Mouse (Mus musculus): ENCODE data around the gene Chn1. TPM values are rescaled to one million over a fixed set of nuclear protein-coding genes. Genes with fewer than 3 reads are reported as not detected.
"Not testable (repeated sequence)": the region's sequence is repeated elsewhere in the genome, so short reads cannot be mapped to it uniquely, and the experiment has no call there.

Chn1 gene
- 53.7 and 56.9 TPM in 2 replicates for polyA plus RNA-seq (2015; fragmentation: Nextera tagmentation; extraction: Ambion mirVana)

DNA sequence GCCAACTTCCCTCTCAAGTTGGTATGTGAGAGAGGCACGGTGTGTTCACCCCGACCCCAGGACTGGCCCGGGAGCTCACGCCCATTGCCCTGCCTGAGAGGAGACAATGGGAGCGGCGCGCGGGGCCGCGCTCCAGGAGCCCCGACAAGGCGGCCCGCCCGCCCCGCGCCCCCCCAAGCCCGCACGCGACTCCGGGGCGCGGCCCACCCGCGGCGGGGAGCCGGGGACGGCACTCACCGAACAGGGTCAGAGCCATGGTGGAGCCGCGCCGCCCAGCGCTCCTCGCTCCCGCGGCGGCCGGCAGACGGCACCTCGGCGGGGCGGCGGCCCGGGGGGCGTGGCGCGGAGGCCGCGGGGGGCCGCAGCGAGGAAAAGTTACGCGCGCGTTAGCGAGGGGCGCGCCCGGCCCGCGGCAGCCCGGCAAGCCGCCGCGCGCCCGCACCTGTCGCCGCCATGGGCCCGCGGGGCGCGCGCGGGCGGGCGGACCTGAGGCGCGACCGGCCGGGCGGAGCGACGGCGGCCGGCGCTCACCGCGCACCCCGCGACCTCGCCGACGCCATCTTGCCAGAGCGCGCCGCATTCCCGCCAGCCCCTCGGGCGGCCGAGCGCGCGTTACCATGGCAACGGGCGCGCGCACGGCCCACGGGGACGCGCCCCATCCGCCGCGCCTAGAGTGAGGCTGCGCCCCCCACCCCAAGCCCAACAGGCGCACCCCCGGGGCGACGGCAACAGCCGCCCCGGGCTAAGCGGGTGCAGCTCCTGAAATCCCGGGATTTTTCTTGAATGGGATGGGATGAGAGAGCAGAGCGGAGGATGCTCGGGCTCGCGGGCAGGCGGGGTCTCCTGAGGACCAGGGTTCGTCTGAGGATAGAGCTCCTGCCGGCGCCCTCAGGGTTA is at the start of gene Chn1:
Chn1 (minus strand) TSS at position 561 of the 897 bp plus-strand sequence.
- Histone ChIP-seq H3K36me3 (ENCODE audit: control insufficient read depth, insufficient read depth, low read length) (no peaks in the 10 kb centered on the region), H3K9me3 (ENCODE audit: control insufficient read depth, low read length) (no peaks in the 10 kb centered on the region), H3K27ac (ENCODE audit: low read length) (no peak within 1 kb of the TSS; the same call in 1 of the 2 replicates), H3K4me1 (replicated peaks; ENCODE audit: control insufficient read depth, insufficient read depth, low read length) (peaks cover 3% of the 10 kb centered on the region), H3K4me2 (ENCODE audit: low read depth, low read length) (peak within 1 kb of the TSS; percentile 91), H3K27me3 (ENCODE audit: control insufficient read depth, insufficient read depth, low read depth, low read length) (peaks cover 10% of the 10 kb centered on the region; the same call in 1 of the 2 replicates), H3K4me3 (ENCODE audit: low read length) (peak within 1 kb of the TSS; percentile 90), H3K9ac (ENCODE audit: low read length) (peak within 1 kb of the TSS; percentile 80)
- peak; percentile 86 for ATAC-seq (ENCODE audit: low read depth)
- WGBS: under 1% methylated on average over 56 of the region's 131 CpGs

DNA sequence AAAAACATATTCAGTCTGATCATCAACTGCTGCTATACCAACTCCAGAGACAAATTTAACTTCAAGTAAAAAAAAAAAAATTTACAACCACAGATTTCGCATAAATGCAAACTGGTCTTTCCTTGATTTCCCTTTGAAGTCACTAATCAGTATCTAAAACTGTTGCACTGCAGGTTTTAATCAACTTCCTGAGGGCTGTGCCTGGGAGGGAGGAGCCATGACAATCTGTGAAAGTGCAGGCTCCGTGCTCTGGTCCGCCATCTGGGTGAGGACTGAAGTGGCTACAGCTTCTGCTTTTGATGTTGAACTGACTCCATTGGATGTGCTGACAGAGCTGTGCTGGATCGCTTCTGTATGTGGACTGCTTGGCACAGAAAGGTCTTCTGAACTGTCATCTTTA is 43.6 kb upstream of the Chn1 start:
- Histone ChIP-seq H3K36me3 (ENCODE audit: control insufficient read depth, insufficient read depth, low read length) (peaks cover 8% of the 10 kb centered on the region), H3K27me3 (ENCODE audit: control insufficient read depth, insufficient read depth, low read depth, low read length) (no peaks in the 10 kb centered on the region), H3K4me2 (ENCODE audit: low read depth, low read length) (no peak overlapping the region), H3K9ac (ENCODE audit: low read length) (no peak overlapping the region), H3K4me3 (ENCODE audit: low read length) (no peak overlapping the region), H3K27ac (ENCODE audit: low read length) (no peak overlapping the region), H3K9me3 (ENCODE audit: control insufficient read depth, low read length) (no peaks in the 10 kb centered on the region), H3K4me1 (replicated peaks; ENCODE audit: control insufficient read depth, insufficient read depth, low read length) (no peaks in the 10 kb centered on the region)
- no peak for ATAC-seq (ENCODE audit: low read depth)
- WGBS: 72% methylated on average over 4 of the region's 4 CpGs

DNA sequence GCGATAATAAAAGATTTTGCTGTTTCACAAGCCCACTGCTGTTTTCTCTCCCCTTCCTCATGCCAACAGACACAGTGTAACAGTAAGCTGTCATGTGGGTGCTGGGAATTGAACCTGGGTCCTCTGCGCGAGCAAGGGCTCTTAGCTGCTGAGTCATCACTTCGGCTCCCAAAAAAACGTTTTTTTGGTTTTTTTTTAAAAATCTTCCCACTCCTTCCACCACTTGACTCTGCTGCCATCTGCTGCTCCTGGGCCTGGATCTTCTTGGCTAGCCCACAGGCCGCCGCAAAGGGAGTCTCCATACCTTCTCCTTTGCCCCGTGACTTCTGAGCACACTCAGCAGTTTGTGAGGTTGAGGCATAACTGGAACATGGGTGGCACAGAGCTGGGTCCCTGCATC is 32.5 kb upstream of the Chn1 start:
- no peak overlapping the region for H3K27ac ChIP-seq (ENCODE audit: low read length)
- no peaks in the 10 kb centered on the region for H3K27me3 ChIP-seq (ENCODE audit: control insufficient read depth, insufficient read depth, low read depth, low read length)
- H3K9me3 ChIP-seq (ENCODE audit: control insufficient read depth, low read length): no peaks in the 10 kb centered on the region
- ATAC-seq (ENCODE audit: low read depth): no peak
- H3K4me1 ChIP-seq (replicated peaks; ENCODE audit: control insufficient read depth, insufficient read depth, low read length): peaks cover 4% of the 10 kb centered on the region; the same call in 1 of the 2 replicates
- H3K36me3 ChIP-seq (ENCODE audit: control insufficient read depth, insufficient read depth, low read length): no peaks in the 10 kb centered on the region
- H3K4me2 ChIP-seq (ENCODE audit: low read depth, low read length): no peak overlapping the region
- H3K4me3 ChIP-seq (ENCODE audit: low read length): no peak overlapping the region
- H3K9ac ChIP-seq (ENCODE audit: low read length): no peak overlapping the region
- 77% methylated on average over 8 of the region's 8 CpGs for WGBS

DNA sequence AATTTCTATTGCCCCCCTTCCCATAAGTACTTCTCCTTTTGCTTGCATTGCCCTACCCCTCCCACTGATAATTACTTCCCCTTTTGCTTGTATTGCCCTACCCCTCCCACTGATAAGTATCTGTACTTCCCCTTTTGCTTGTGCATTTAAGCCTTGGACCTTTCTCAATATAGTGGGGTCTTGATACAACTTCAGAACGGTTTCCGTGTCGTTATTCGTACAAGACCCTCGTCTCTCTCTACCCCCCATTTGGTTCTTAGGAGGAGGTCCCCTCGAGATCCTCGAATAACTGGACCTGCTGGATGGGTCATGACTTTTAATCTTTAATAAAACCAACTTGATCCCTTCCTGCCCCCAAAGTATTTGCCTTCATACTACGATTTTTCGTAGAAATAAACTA is 25.0 kb upstream of the Chn1 start:
- H3K9ac ChIP-seq (ENCODE audit: low read length); H3K27me3 ChIP-seq (ENCODE audit: control insufficient read depth, insufficient read depth, low read depth, low read length); ATAC-seq (ENCODE audit: low read depth); H3K36me3 ChIP-seq (ENCODE audit: control insufficient read depth, insufficient read depth, low read length); H3K27ac ChIP-seq (ENCODE audit: low read length); H3K4me3 ChIP-seq (ENCODE audit: low read length); H3K9me3 ChIP-seq (ENCODE audit: control insufficient read depth, low read length); H3K4me2 ChIP-seq (ENCODE audit: low read depth, low read length); H3K4me1 ChIP-seq (replicated peaks; ENCODE audit: control insufficient read depth, insufficient read depth, low read length): not testable (repeated sequence)
- 84% methylated on average over 9 of the region's 9 CpGs for WGBS

DNA sequence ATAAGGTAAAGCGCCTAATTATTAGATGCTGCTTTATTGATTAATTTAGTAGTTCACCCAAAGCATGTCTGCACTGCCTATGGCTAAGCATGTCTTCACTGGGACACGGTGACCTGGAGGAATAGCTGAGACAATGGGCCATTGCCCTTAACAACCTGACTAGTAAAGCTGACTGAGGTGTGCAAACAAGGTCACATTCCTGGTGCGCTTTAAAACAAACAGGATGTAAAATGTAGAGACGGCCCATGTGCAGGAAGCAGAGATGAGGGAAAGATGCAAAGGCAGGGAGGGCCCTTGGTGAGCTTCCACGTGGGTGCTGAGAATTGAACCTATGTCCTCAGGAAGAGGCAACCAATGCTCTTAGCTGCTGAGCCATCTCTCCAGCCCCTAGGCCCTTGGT is 23.6 kb upstream of the Chn1 start:
- H3K4me1 ChIP-seq (replicated peaks; ENCODE audit: control insufficient read depth, insufficient read depth, low read length): peaks cover 4% of the 10 kb centered on the region; the same call in 1 of the 2 replicates
- WGBS: 48% methylated on average over 5 of the region's 5 CpGs
- no peak overlapping the region for H3K9ac ChIP-seq (ENCODE audit: low read length)
- H3K27ac ChIP-seq (ENCODE audit: low read length): no peak overlapping the region
- no peaks in the 10 kb centered on the region for H3K9me3 ChIP-seq (ENCODE audit: control insufficient read depth, low read length)
- no peak overlapping the region for H3K4me2 ChIP-seq (ENCODE audit: low read depth, low read length)
- no peak overlapping the region for H3K4me3 ChIP-seq (ENCODE audit: low read length)
- no peaks in the 10 kb centered on the region for H3K36me3 ChIP-seq (ENCODE audit: control insufficient read depth, insufficient read depth, low read length)
- ATAC-seq (ENCODE audit: low read depth): no peak
- H3K27me3 ChIP-seq (ENCODE audit: control insufficient read depth, insufficient read depth, low read depth, low read length): no peaks in the 10 kb centered on the region

DNA sequence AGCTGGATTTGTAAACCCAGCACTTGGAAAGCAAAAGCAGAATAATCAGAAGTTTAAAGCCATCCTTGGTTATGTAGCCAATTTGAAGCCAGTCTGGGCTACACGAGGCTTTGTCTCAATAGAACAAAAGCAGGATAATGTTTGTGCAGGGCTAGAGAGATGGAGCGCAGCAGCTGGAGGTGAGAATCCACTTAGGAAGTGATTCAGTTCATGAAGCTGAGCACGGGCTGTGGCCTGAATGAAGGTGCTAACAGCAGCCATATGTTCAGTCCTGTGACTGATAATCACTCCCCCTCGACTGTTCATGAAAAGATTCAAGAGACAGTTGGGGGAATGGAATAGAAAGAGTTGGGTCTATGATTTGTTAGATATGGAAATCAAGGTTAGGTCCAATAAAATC is 23.0 kb upstream of the Chn1 start:
- Histone ChIP-seq H3K27ac (ENCODE audit: low read length) (no peak overlapping the region), H3K4me1 (replicated peaks; ENCODE audit: control insufficient read depth, insufficient read depth, low read length) (no peaks in the 10 kb centered on the region), H3K9me3 (ENCODE audit: control insufficient read depth, low read length) (no peaks in the 10 kb centered on the region), H3K27me3 (ENCODE audit: control insufficient read depth, insufficient read depth, low read depth, low read length) (no peaks in the 10 kb centered on the region), H3K36me3 (ENCODE audit: control insufficient read depth, insufficient read depth, low read length) (no peaks in the 10 kb centered on the region), H3K4me2 (ENCODE audit: low read depth, low read length) (no peak overlapping the region), H3K9ac (ENCODE audit: low read length) (no peak overlapping the region), H3K4me3 (ENCODE audit: low read length) (no peak overlapping the region)
- ATAC-seq (ENCODE audit: low read depth): no peak
- 37% methylated on average over 4 of the region's 4 CpGs for WGBS

DNA sequence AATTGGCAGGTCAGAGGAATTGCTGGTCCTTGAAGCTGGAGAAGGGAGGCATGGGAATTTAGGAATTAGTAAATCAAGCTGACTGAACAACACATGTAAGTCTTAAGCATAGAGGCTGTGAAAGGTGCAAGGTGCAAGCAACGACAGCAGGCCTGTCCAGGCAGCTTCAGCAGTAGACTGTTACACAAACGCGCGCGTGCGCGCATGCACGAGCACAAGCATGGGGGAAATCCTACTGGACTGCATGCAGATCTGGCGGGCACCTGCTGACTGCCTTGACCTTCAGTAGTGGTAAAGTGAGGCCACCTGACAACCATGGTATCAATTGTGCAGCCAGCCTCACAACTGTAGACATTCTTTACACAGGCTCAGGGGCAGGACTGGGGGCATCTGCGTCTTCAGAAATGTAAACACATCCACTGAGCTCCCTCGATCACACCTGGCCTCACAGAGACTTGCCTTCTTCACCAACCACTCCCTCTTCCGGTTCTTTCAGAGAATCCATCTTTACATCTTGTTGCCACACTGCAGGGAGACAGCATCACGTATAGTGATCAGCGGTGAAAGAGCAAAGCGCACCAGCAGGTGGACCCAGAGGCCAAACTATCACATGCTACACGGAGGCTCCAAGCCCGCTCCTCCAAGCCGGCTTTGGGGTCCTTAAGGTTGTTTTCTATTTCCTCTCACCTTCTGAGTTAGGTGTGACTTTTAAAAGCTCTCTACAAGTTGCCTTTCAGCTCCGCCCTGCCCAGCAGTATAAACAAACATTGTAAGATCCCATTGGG is 16.9 kb upstream of the Chn1 start:
- Histone ChIP-seq H3K27me3 (ENCODE audit: control insufficient read depth, insufficient read depth, low read depth, low read length) (no peaks in the 10 kb centered on the region), H3K27ac (ENCODE audit: low read length) (no peak overlapping the region), H3K9ac (ENCODE audit: low read length) (no peak overlapping the region), H3K9me3 (ENCODE audit: control insufficient read depth, low read length) (no peaks in the 10 kb centered on the region), H3K36me3 (ENCODE audit: control insufficient read depth, insufficient read depth, low read length) (no peaks in the 10 kb centered on the region), H3K4me3 (ENCODE audit: low read length) (no peak overlapping the region), H3K4me1 (replicated peaks; ENCODE audit: control insufficient read depth, insufficient read depth, low read length) (no peaks in the 10 kb centered on the region; the same call in 1 of the 2 replicates), H3K4me2 (ENCODE audit: low read depth, low read length) (peak overlapping the region; percentile 29; the same call in 1 of the 2 replicates)
- ATAC-seq (ENCODE audit: low read depth): no peak
- WGBS: 40% methylated on average over 19 of the region's 19 CpGs

DNA sequence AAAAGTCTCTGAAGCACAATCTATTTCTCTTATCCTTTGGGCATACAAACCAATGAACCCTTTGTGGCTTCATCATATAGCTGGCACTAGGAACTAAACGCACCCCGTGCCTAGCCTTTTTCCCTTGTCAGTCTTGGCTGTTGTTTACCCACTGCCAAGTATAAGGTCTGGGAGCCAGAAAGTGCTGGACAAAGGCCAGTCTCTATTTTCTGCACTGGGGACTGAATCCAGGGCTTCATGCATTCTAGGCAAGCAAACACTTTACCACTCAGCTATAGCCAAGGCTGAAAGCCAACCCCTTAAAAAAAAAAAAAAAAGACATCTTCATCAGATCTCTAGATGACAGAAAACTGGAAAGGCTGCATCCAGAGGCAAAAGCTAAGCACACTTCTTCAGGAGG is 15.2 kb upstream of the Chn1 start:
- WGBS: 22% methylated on average over 2 of the region's 2 CpGs
- no peak overlapping the region for H3K27ac ChIP-seq (ENCODE audit: low read length)
- H3K27me3 ChIP-seq (ENCODE audit: control insufficient read depth, insufficient read depth, low read depth, low read length): no peaks in the 10 kb centered on the region
- no peak overlapping the region for H3K4me2 ChIP-seq (ENCODE audit: low read depth, low read length)
- no peaks in the 10 kb centered on the region; the same call in 1 of the 2 replicates for H3K4me1 ChIP-seq (replicated peaks; ENCODE audit: control insufficient read depth, insufficient read depth, low read length)
- H3K4me3 ChIP-seq (ENCODE audit: low read length): no peak overlapping the region
- peak; percentile 72 for ATAC-seq (ENCODE audit: low read depth)
- no peak overlapping the region for H3K9ac ChIP-seq (ENCODE audit: low read length)
- H3K36me3 ChIP-seq (ENCODE audit: control insufficient read depth, insufficient read depth, low read length): no peaks in the 10 kb centered on the region
- no peaks in the 10 kb centered on the region for H3K9me3 ChIP-seq (ENCODE audit: control insufficient read depth, low read length)

DNA sequence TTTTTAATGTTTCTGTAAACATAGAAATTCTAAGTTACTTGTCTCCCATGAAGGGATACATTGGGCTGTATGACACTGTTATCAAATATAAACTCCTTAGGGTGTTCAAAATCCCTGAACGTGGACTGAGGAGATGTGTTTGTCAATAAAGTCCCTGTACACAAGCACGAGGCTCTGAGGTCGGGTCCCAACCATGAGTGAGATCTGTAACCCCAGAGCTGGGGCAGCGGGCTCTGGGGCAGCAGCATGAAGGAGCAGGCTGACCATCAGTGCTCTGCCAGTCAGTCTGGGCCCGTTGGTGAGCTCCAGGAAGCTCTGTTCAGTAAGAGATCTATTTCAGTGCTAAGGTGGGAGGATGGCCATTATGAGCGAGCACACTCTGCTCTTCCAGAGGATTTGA is 13.2 kb upstream of the Chn1 start:
- H3K4me1 ChIP-seq (replicated peaks; ENCODE audit: control insufficient read depth, insufficient read depth, low read length): no peaks in the 10 kb centered on the region; the same call in 1 of the 2 replicates
- no peak overlapping the region for H3K4me2 ChIP-seq (ENCODE audit: low read depth, low read length)
- WGBS: 75% methylated on average over 6 of the region's 6 CpGs
- no peak for ATAC-seq (ENCODE audit: low read depth)
- peaks cover 4% of the 10 kb centered on the region; the same call in 1 of the 2 replicates for H3K9me3 ChIP-seq (ENCODE audit: control insufficient read depth, low read length)
- H3K9ac ChIP-seq (ENCODE audit: low read length): no peak overlapping the region
- H3K27me3 ChIP-seq (ENCODE audit: control insufficient read depth, insufficient read depth, low read depth, low read length): no peaks in the 10 kb centered on the region
- no peaks in the 10 kb centered on the region for H3K36me3 ChIP-seq (ENCODE audit: control insufficient read depth, insufficient read depth, low read length)
- no peak overlapping the region for H3K4me3 ChIP-seq (ENCODE audit: low read length)
- H3K27ac ChIP-seq (ENCODE audit: low read length): no peak overlapping the region

Measured in lung, embryonic 16.5 days (tissue).